Mouse (Mus musculus) forebrain, embryonic 13.5 days (tissue): ENCODE measurements around the gene Snrpd3. TPM values are rescaled to one million over a fixed set of nuclear protein-coding genes. Genes with fewer than 3 reads are reported as not detected.

Experiments
- ATAC-seq: fragments of 200-750 bp; cut with Nextera tagmentation; 2 replicates; pipeline ENCODE4 v1.8.0; 2017
- H3K27ac ChIP-seq: fragments of 300-500 bp; sonication (generic); 2 replicates; pipeline ENCODE4 v1.5.1; 2015; ENCODE audit warnings: inconsistent platforms, mild to moderate bottlenecking, moderate library complexity
- H3K27me3 ChIP-seq: fragments of 300-500 bp; sonication (generic); 2 replicates; pipeline ENCODE4 v1.6.1; 2015; ENCODE audit warnings: mild to moderate bottlenecking, inconsistent platforms
- H3K36me3 ChIP-seq: fragments of 300-500 bp; sonication (generic); 2 replicates; pipeline ENCODE4 v1.6.1; 2015; ENCODE audit warnings: mild to moderate bottlenecking, inconsistent platforms; ENCODE audit not compliant: poor library complexity, severe bottlenecking
- H3K4me1 ChIP-seq: fragments of 300-500 bp; sonication (generic); 2 replicates; pipeline ENCODE4 v1.6.1; 2015; ENCODE audit warnings: inconsistent platforms
- H3K4me2 ChIP-seq: fragments of 300-500 bp; sonication (generic); 2 replicates; pipeline ENCODE4 v1.6.1; 2015; ENCODE audit warnings: inconsistent platforms, mild to moderate bottlenecking, moderate library complexity
- H3K4me3 ChIP-seq: fragments of 300-500 bp; sonication (generic); 2 replicates; pipeline ENCODE4 v1.5.1; 2015; ENCODE audit warnings: mild to moderate bottlenecking, inconsistent platforms
- H3K9ac ChIP-seq: fragments of 300-500 bp; sonication (generic); 2 replicates; pipeline ENCODE4 v1.6.1; 2015; ENCODE audit warnings: mild to moderate bottlenecking, inconsistent platforms
- H3K9me3 ChIP-seq: fragments of 300-500 bp; sonication (generic); replicated peaks from 2 replicates; pipeline ENCODE4 v1.6.1; 2016; ENCODE audit warnings: inconsistent platforms
- WGBS: fragments of 180-500 bp; shearing (Covaris S2); methylation state at CpG from one replicate; pipeline ENCODE4 v1.1.7; 2015; 5-methylcytosine and 5-hydroxymethylcytosine counted together
- polyA plus RNA-seq: library from polyadenylated mRNA; unstranded; fragments of >200 nt; fragmentation: Nextera tagmentation; extraction: Ambion mirVana; gene quantifications from 2 replicates; pipeline ENCODE4 v1.2.1, GENCODE M21; 2015

Snrpd3 gene
- polyA plus RNA-seq, 1 experiment from 2014 or later = 198 TPM

DNA sequence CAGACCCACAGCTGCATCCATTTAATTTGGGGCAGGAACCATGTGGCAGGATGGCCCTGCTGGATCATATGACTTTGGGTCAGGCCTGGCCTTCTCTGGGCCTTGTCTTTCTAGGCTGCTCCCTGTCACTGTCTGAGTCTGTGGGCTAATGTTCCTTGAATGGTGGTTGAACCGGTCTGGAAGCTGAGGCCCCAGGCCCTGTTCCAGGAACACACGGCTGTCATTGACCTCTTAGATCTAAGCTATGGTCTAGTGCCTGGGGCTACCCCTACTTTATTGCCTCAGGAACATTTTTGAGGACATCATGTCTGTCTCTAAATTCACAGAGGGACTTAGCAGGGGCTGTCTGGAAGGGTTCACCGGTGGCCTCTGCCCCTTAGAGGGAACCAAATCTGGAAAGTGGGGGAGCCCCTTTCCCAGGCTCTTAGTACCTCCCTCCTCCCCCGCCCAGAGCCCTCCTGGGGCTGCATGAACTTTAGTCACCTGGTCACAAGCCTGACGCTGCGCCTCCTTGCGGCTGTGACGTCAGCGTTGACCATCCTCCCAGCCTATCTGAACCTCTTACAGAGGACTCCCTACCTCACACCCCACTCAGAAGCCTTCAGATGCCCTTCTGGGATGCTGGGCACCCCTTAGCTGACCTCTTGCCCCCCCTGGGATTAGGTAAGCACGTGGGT is 53.8 kb downstream of the Snrpd3 start:
- H3K9me3 ChIP-seq = no peaks in the 10 kb centered on the region
- H3K4me2 ChIP-seq = no peak overlapping the region
- H3K4me3 ChIP-seq = no peak overlapping the region
- H3K36me3 ChIP-seq = no peaks in the 10 kb centered on the region
- WGBS = 31% methylated on average over 10 of the region's 10 CpGs
- H3K27me3 ChIP-seq = peaks cover 5% of the 10 kb centered on the region; the same call in 1 of the 2 replicates
- H3K27ac ChIP-seq = no peak overlapping the region
- no peak for ATAC-seq
- no peaks in the 10 kb centered on the region for H3K4me1 ChIP-seq
- no peak overlapping the region for H3K9ac ChIP-seq

DNA sequence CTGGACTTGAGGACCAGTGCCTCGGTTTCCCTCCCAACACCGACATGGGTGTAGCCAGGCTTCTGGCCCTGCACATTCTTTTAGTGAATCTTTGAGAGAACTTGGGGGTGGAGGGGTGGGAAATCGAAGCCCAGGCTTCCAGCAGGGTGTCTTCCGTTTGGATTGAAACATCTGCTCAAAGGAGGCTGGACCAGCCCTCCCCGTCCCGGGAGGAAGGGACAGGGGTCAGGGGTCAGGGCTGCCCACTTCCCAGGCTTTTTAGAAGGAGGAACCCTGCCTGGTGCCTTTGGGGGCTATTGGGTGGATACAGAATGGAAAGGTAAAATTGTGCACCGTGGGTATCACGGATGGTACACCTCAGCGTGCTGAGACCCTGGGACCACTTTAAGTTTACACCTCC is 54.6 kb downstream of the Snrpd3 start:
- WGBS = 43% methylated on average over 9 of the region's 9 CpGs
- Histone ChIP-seq H3K4me1 (no peaks in the 10 kb centered on the region), H3K9me3 (no peaks in the 10 kb centered on the region), H3K4me3 (no peak overlapping the region), H3K27me3 (peaks cover 5% of the 10 kb centered on the region; the same call in 1 of the 2 replicates), H3K36me3 (no peaks in the 10 kb centered on the region), H3K27ac (no peak overlapping the region), H3K9ac (no peak overlapping the region), H3K4me2 (no peak overlapping the region)
- no peak for ATAC-seq

- 44% methylated on average over 10 of the region's 10 CpGs for WGBS
- H3K4me3 ChIP-seq = no peak overlapping the region
- no peak for ATAC-seq
- no peaks in the 10 kb centered on the region for H3K4me1 ChIP-seq
- no peak overlapping the region for H3K4me2 ChIP-seq
- peaks cover 5% of the 10 kb centered on the region; the same call in 1 of the 2 replicates for H3K27me3 ChIP-seq
- no peaks in the 10 kb centered on the region for H3K36me3 ChIP-seq
- H3K27ac ChIP-seq = no peak overlapping the region
- no peak overlapping the region for H3K9ac ChIP-seq
- no peaks in the 10 kb centered on the region for H3K9me3 ChIP-seq
Observed at GRCm38 (mm10) chr10:75573181-75573580, 55.8 kb downstream of the Snrpd3 start.

GRCm38 (mm10) chr10:75573965-75574364 is 56.6 kb downstream of the Snrpd3 start:
- Histone ChIP-seq H3K9me3 (no peaks in the 10 kb centered on the region), H3K4me1 (no peaks in the 10 kb centered on the region), H3K27ac (no peak overlapping the region), H3K4me3 (no peak overlapping the region), H3K27me3 (no peaks in the 10 kb centered on the region; the same call in 1 of the 2 replicates), H3K9ac (0 out of 2 replicates have a peak overlapping the region, but pooled peaks have one; percentile 1), H3K4me2 (no peak overlapping the region), H3K36me3 (no peaks in the 10 kb centered on the region)
- WGBS = 90% methylated on average over 9 of the region's 9 CpGs
- ATAC-seq = no peak

DNA sequence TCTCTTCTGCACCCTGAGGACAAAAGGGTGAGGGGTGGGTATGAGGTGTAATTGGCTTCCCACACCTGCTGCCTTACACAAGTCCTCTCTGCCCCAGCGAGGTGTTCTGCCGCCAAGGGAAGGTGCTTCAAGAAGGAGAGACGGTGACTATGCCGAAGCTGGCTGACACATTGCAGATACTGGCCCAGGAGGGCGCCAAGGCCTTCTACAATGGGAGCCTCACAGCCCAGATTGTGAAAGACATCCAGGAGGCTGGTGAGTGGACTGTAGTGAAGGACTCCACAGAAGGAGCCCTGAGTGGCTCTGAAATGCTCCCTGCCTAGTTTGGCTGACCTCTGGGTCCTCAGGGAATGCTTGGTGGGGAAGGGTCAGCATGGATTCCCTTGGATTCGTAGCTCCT is 61.8 kb downstream of the Snrpd3 start:
- Histone ChIP-seq H3K27ac (no peak overlapping the region), H3K36me3 (no peaks in the 10 kb centered on the region), H3K4me1 (no peaks in the 10 kb centered on the region), H3K27me3 (no peaks in the 10 kb centered on the region; the same call in 1 of the 2 replicates), H3K4me3 (no peak overlapping the region), H3K9ac (no peak overlapping the region), H3K9me3 (no peaks in the 10 kb centered on the region), H3K4me2 (no peak overlapping the region)
- WGBS = 82% methylated on average over 6 of the region's 6 CpGs
- no peak for ATAC-seq

DNA sequence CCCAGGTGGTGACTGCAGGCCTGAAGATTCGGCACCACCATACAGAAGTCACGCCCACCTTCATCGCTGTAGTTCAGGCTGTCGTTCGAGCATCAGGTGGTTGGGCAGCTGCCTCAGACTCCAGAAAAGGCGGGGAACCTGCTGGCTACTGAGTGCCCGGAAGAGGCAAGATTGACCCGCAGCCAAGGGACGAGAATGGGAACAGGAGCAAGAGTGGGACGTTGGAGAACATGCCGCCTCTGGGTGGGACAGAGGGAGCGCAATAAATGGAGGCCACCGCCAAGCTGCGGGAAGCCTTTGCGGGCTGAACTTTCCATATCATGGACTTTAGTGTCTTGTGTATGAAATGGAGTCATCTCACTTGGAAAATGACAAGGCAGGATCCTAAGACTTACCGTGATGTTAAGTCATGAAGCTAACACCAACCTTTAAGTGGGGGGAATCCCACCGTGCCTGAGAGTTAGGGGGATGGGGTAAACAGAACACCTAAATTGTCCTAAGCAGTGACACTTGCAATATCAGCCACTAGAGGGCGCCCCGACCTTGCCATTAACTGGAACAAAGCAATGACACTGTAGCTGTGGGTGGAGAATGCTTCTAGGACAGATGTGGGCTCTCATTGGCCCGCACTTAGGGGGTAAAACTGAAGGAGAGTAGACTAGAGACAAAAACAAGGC is 68.7 kb downstream of the Snrpd3 start:
- peak; percentile 88 for ATAC-seq
- WGBS = 24% methylated on average over 20 of the region's 20 CpGs
- Histone ChIP-seq H3K27me3 (peaks cover 11% of the 10 kb centered on the region), H3K4me1 (peaks cover 10% of the 10 kb centered on the region), H3K9me3 (no peaks in the 10 kb centered on the region), H3K27ac (no peak overlapping the region), H3K9ac (no peak overlapping the region), H3K36me3 (no peaks in the 10 kb centered on the region), H3K4me2 (peak overlapping the region; percentile 26), H3K4me3 (no peak overlapping the region)

- H3K27ac ChIP-seq = no peak overlapping the region
- H3K36me3 ChIP-seq = no peaks in the 10 kb centered on the region
- H3K27me3 ChIP-seq = peaks cover 11% of the 10 kb centered on the region
- no peaks in the 10 kb centered on the region for H3K9me3 ChIP-seq
- no peak overlapping the region for H3K9ac ChIP-seq
- ATAC-seq = no peak
- H3K4me2 ChIP-seq = no peak overlapping the region
- H3K4me3 ChIP-seq = no peak overlapping the region
- 83% methylated on average over 1 of the region's 1 CpGs for WGBS
- H3K4me1 ChIP-seq = peaks cover 10% of the 10 kb centered on the region
Observed at GRCm38 (mm10) chr10:75586553-75586879, 69.2 kb downstream of the Snrpd3 start.

Other genes with a start within 250 kb of the Snrpd3 start
- gene Adora2a, start 200.7 kb upstream of the Snrpd3 start, polyA plus RNA-seq = 3.2 and 3.5 TPM in 2 replicates
- gene Upb1, start 116.4 kb upstream of the Snrpd3 start, polyA plus RNA-seq = not detected in 2 replicates
- 21.1 and 24.9 TPM in 2 replicates for gene Gucd1, start 421 bp downstream of the Snrpd3 start, polyA plus RNA-seq
- 10.4 and 11.7 TPM in 2 replicates for gene Lrrc75b, start 42.8 kb downstream of the Snrpd3 start, polyA plus RNA-seq
- gene Ggt1, start 44.1 kb downstream of the Snrpd3 start, polyA plus RNA-seq = 1.1 and 2.3 TPM in 2 replicates
- 1.4 and 2.8 TPM in 2 replicates for gene Ggt5, start 71.8 kb downstream of the Snrpd3 start, polyA plus RNA-seq
- 0.97 and 1.1 TPM in 2 replicates for gene Susd2, start 126.5 kb downstream of the Snrpd3 start, polyA plus RNA-seq
- 36.9 and 46.1 TPM in 2 replicates for gene Cabin1, start 246.8 kb downstream of the Snrpd3 start, polyA plus RNA-seq